Mouse (Mus musculus): ENCODE measurements around the gene Gpr119. TPM values are rescaled to one million over a fixed set of nuclear protein-coding genes. Genes with fewer than 3 reads are reported as not detected.

Gene Gpr119
- polyA plus RNA-seq (2015; fragmentation: Nextera tagmentation; extraction: Ambion mirVana): not detected in 2 replicates

DNA sequence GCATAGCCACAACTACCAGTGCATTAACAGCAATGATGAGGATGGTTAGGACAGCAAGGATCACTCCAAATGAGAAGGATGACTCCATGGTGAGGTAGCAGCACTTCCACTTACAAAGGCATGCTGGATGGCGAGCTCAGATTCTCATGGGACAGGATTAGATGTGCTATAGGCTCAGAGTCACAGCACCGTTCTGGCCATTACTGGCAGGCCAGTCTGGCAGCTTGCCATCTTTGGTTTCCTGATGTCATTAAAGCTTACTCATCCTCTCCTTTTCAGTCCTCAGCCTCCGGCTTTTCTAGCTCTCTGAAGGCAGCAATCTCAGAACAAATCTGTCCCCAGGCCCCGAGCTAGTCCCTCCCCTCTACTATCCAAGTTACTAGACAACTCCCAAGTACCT lies at the start of gene Gpr119:
Gene Gpr119, minus strand, starts transcription at position 308 of the 400 bp plus-strand sequence.
- Histone ChIP-seq H3K27ac (no peak within 1 kb of the TSS), H3K9ac (no peak within 1 kb of the TSS), H3K4me1 (replicated peaks) (no peaks in the 10 kb centered on the region), H3K4me3 (no peak within 1 kb of the TSS), H3K27me3 (no peaks in the 10 kb centered on the region), H3K9me3 (replicated peaks) (no peaks in the 10 kb centered on the region), H3K4me2 (no peak within 1 kb of the TSS), H3K36me3 (no peaks in the 10 kb centered on the region)
- WGBS: 50% methylated on average over 4 of the region's 4 CpGs
- ATAC-seq (replicated peaks; ENCODE audit: insufficient number of reproducible peaks, insufficient read depth, low FRiP score, low read depth): no peak

DNA sequence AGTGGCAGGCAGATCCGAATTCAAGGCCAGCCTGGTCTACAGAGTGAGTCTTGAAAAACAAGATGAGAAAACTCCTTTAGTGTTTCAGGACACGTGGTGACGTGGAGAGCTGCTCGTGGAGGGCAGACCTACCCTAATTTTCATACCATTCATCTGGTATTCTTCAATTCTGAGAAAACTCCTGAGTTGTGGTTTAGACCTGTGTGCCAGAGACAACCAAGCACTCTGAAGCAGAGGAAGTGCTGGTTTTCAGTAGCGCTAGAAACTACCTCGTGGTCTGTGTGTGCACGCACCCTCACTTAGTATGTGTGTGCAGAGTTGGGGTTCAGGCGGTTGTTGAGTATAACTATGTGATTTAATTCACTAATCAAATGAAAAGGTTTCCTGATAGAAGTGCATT lies 38.6 kb upstream of the Gpr119 start:
- WGBS: 83% methylated on average over 8 of the region's 8 CpGs
- Histone ChIP-seq H3K27ac (no peak overlapping the region), H3K4me3 (no peak overlapping the region), H3K4me1 (replicated peaks) (no peaks in the 10 kb centered on the region), H3K27me3 (no peaks in the 10 kb centered on the region), H3K9me3 (replicated peaks) (no peaks in the 10 kb centered on the region), H3K4me2 (no peak overlapping the region), H3K36me3 (no peaks in the 10 kb centered on the region), H3K9ac (no peak overlapping the region)
- ATAC-seq (replicated peaks; ENCODE audit: insufficient number of reproducible peaks, insufficient read depth, low FRiP score, low read depth): no peak

DNA sequence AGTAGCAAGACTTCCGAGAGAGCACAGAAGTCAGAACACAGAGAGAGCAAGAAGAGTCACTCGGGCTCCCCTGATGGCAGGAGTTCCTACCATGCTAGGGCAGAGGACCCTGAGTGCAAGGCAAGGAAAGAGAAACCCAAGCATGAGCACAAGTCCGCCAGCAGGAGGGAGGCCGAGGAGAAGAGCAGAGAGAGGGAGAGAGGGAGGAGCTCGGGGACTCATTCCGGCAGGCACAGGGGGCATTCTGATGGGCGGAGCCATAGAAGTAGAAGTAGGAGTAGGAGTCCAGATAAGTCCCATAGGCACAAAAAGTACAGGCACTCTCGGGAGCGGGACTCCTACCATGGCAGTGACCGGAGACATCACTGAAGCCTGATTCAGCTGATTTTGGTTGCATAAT lies 35.4 kb upstream of the Gpr119 start:
- H3K27ac ChIP-seq: no peak overlapping the region

GRCm38 (mm10) chrX:48694864-48695371 lies 20.6 kb upstream of the Gpr119 start, which contains the start of gene Rbmx2:
TSS of gene Rbmx2 (plus strand) at chrX:48695004.
- H3K36me3 ChIP-seq: peaks cover 3% of the 10 kb centered on the region; the same call in 1 of the 2 replicates
- H3K27ac ChIP-seq: no peak within 1 kb of the TSS
- H3K9me3 ChIP-seq (replicated peaks): no peaks in the 10 kb centered on the region
- peak within 1 kb of the TSS; percentile 68 for H3K9ac ChIP-seq
- ATAC-seq (replicated peaks; ENCODE audit: insufficient number of reproducible peaks, insufficient read depth, low FRiP score, low read depth): peak; percentile 93
- H3K27me3 ChIP-seq: no peaks in the 10 kb centered on the region
- peak within 1 kb of the TSS; percentile 62 for H3K4me3 ChIP-seq
- H3K4me2 ChIP-seq: peak within 1 kb of the TSS; percentile 67
- H3K4me1 ChIP-seq (replicated peaks): no peaks in the 10 kb centered on the region
- 15% methylated on average over 42 of the region's 42 CpGs for WGBS

More for the DNA sequence above, 35.4 kb upstream of the Gpr119 start:
- WGBS: 85% methylated on average over 10 of the region's 10 CpGs
- Histone ChIP-seq H3K9me3 (replicated peaks) (no peaks in the 10 kb centered on the region), H3K27me3 (no peaks in the 10 kb centered on the region), H3K9ac (no peak overlapping the region), H3K4me1 (replicated peaks) (no peaks in the 10 kb centered on the region), H3K4me3 (no peak overlapping the region), H3K36me3 (no peaks in the 10 kb centered on the region), H3K4me2 (no peak overlapping the region)
- ATAC-seq (replicated peaks; ENCODE audit: insufficient number of reproducible peaks, insufficient read depth, low FRiP score, low read depth): no peak

DNA sequence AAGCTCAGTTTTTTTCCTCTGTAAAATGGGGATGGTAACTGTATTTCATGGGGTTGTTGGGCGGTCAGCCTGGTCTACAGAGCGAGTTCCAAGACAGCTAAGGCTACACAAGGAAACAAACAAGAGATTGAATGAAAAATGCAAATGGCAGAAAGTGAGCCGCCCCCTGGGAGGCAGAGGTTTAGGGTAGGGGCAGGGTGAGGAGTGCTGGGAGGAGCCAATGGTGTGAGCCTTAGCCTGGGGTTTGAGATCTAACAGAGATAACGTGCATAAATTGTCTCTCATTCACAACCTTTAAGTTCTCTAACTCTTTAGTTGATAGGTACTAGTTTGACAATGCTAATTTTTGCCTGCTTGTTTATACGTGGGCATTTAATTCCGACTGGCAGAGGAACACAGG lies 20.2 kb upstream of the Gpr119 start:
- peak; percentile 27; the same call in 1 of the 2 replicates for ATAC-seq (replicated peaks; ENCODE audit: insufficient number of reproducible peaks, insufficient read depth, low FRiP score, low read depth)
- no peaks in the 10 kb centered on the region for H3K27me3 ChIP-seq
- no peak overlapping the region for H3K9ac ChIP-seq
- peaks cover 3% of the 10 kb centered on the region; the same call in 1 of the 2 replicates for H3K36me3 ChIP-seq
- H3K4me2 ChIP-seq: peak overlapping the region; percentile 67
- no peaks in the 10 kb centered on the region for H3K4me1 ChIP-seq (replicated peaks)
- no peak overlapping the region for H3K27ac ChIP-seq
- no peaks in the 10 kb centered on the region for H3K9me3 ChIP-seq (replicated peaks)
- peak overlapping the region; percentile 62 for H3K4me3 ChIP-seq
- 13% methylated on average over 6 of the region's 6 CpGs for WGBS

GRCm38 (mm10) chrX:48683857-48684256 lies 9.6 kb upstream of the Gpr119 start:
- H3K4me1 ChIP-seq (replicated peaks): no peaks in the 10 kb centered on the region
- H3K4me3 ChIP-seq: no peak overlapping the region
- H3K9ac ChIP-seq: no peak overlapping the region
- WGBS: 65% methylated on average over 5 of the region's 5 CpGs
- H3K9me3 ChIP-seq (replicated peaks): no peaks in the 10 kb centered on the region
- H3K27me3 ChIP-seq: no peaks in the 10 kb centered on the region
- H3K36me3 ChIP-seq: no peaks in the 10 kb centered on the region
- H3K27ac ChIP-seq: no peak overlapping the region
- ATAC-seq (replicated peaks; ENCODE audit: insufficient number of reproducible peaks, insufficient read depth, low FRiP score, low read depth): no peak
- H3K4me2 ChIP-seq: no peak overlapping the region

DNA sequence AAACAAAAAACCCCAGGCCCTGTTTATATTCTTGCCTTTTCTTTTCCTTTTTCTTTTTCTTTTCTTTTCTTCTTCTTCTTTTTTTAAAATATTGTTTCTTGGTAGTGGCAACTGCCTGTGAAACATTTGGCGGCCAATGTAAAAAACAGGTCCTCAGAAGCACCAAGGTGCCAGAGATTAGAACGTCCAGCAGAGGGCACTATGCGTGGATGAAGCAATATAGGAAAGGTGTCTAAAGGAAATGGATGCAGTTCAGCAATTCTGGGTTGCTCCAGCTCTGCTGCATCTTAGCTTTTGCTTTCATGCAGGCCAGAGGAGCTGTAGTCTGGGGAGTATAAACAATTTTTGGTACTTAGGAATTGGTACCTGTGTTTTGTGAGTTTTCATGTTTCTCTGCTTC lies 9.2 kb upstream of the Gpr119 start:
- 18% methylated on average over 3 of the region's 3 CpGs for WGBS
- Histone ChIP-seq H3K9ac (no peak overlapping the region), H3K27ac (no peak overlapping the region)

DNA sequence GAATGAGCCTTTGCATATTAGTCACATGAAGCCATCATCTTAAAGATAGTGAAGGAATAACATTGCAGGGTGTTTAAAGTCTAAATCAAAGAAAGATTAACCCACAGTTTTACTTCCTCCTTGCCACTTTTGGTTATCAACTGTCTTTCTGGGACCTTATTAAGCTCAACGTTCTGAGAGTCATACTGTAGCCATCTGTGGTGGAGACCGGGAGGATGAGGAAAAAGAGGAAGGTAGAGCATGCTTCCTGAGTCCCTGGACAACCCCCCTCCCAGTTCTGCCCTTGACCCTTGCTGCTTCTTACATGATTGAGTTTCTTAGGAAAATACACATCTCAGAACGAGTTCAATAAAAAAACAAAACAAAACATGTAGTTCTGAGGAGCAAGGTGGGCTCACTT lies 2.6 kb downstream of the Gpr119 start:
- Histone ChIP-seq H3K9me3 (replicated peaks) (no peaks in the 10 kb centered on the region), H3K4me1 (replicated peaks) (no peaks in the 10 kb centered on the region), H3K4me2 (no peak overlapping the region), H3K9ac (no peak overlapping the region), H3K27me3 (no peaks in the 10 kb centered on the region), H3K36me3 (no peaks in the 10 kb centered on the region), H3K4me3 (no peak overlapping the region), H3K27ac (no peak overlapping the region)
- no peak for ATAC-seq (replicated peaks; ENCODE audit: insufficient number of reproducible peaks, insufficient read depth, low FRiP score, low read depth)
- 63% methylated on average over 3 of the region's 3 CpGs for WGBS

More for the DNA sequence above, 9.2 kb upstream of the Gpr119 start:
- Histone ChIP-seq H3K27me3 (no peaks in the 10 kb centered on the region), H3K36me3 (no peaks in the 10 kb centered on the region), H3K9me3 (replicated peaks) (no peaks in the 10 kb centered on the region), H3K4me1 (replicated peaks) (no peaks in the 10 kb centered on the region), H3K4me2 (no peak overlapping the region), H3K4me3 (no peak overlapping the region)
- no peak for ATAC-seq (replicated peaks; ENCODE audit: insufficient number of reproducible peaks, insufficient read depth, low FRiP score, low read depth)

- Histone ChIP-seq H3K4me2 (no peak overlapping the region), H3K4me1 (replicated peaks) (no peaks in the 10 kb centered on the region), H3K27ac (no peak overlapping the region), H3K27me3 (no peaks in the 10 kb centered on the region), H3K9me3 (replicated peaks) (no peaks in the 10 kb centered on the region), H3K4me3 (no peak overlapping the region), H3K9ac (no peak overlapping the region), H3K36me3 (no peaks in the 10 kb centered on the region)
- no peak for ATAC-seq (replicated peaks; ENCODE audit: insufficient number of reproducible peaks, insufficient read depth, low FRiP score, low read depth)
- 72% methylated on average over 3 of the region's 3 CpGs for WGBS
Measured at GRCm38 (mm10) chrX:48669588-48669987, 4.7 kb downstream of the Gpr119 start.

- Histone ChIP-seq H3K4me3 (no peak overlapping the region), H3K36me3 (no peaks in the 10 kb centered on the region), H3K4me2 (no peak overlapping the region), H3K27ac (no peak overlapping the region), H3K9me3 (replicated peaks) (no peaks in the 10 kb centered on the region), H3K9ac (no peak overlapping the region), H3K4me1 (replicated peaks) (no peaks in the 10 kb centered on the region), H3K27me3 (no peaks in the 10 kb centered on the region)
- WGBS: 28% methylated on average over 6 of the region's 6 CpGs
- ATAC-seq (replicated peaks; ENCODE audit: insufficient number of reproducible peaks, insufficient read depth, low FRiP score, low read depth): no peak
Measured at GRCm38 (mm10) chrX:48666807-48667206, 7.5 kb downstream of the Gpr119 start.

DNA sequence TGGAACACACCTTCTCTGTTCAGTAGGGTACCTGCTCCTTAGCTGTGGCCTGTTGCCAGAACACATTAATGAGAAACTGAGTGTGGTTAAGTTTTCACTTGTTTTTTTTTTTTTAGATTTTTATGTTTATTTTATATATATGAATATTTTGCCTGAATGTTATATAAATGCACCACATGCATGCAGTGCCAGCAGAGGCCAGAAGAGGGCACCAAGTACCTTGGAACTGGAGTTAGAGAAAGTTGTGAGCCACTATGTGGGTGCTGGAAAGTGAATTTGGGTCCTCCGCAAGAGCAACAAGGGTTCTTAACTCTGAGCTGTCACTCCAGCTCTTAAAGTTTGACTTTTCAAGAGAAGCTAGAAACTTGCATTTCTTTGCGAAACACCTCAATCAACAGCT lies 30.2 kb downstream of the Gpr119 start:
- 89% methylated on average over 2 of the region's 2 CpGs for WGBS
- Histone ChIP-seq H3K4me2 (no peak overlapping the region), H3K27ac (no peak overlapping the region), H3K4me1 (replicated peaks) (no peaks in the 10 kb centered on the region), H3K9ac (no peak overlapping the region), H3K27me3 (no peaks in the 10 kb centered on the region), H3K4me3 (no peak overlapping the region), H3K36me3 (no peaks in the 10 kb centered on the region), H3K9me3 (replicated peaks) (no peaks in the 10 kb centered on the region)
- no peak for ATAC-seq (replicated peaks; ENCODE audit: insufficient number of reproducible peaks, insufficient read depth, low FRiP score, low read depth)

DNA sequence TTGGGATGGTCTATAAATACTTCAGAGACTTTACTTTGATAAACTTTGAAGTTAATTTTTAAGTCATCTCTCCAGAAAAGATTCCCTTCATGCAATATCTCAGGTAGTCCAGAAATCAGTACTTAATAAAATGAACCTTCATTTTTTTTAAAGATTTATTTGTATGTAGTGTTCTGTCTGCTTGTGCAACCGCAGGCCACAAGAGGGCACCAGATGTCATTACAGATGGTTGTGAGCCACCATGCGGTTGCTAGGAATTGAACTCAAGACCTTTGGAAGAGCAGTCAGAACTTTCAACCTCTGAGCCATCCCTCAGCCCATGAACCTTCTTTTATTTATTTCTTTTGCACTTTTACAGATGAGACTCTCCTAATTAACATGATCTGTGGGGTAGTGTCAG lies 37.2 kb downstream of the Gpr119 start:
- Histone ChIP-seq H3K4me1 (replicated peaks) (no peaks in the 10 kb centered on the region), H3K4me3 (no peak overlapping the region), H3K27me3 (no peaks in the 10 kb centered on the region), H3K27ac (no peak overlapping the region), H3K9ac (no peak overlapping the region), H3K4me2 (no peak overlapping the region), H3K9me3 (replicated peaks) (no peaks in the 10 kb centered on the region), H3K36me3 (no peaks in the 10 kb centered on the region)
- WGBS: 68% methylated on average over 2 of the region's 2 CpGs
- no peak for ATAC-seq (replicated peaks; ENCODE audit: insufficient number of reproducible peaks, insufficient read depth, low FRiP score, low read depth)
